Mouse (Mus musculus): ENCODE measurements around the gene Uroc1.

Gene Uroc1

DNA sequence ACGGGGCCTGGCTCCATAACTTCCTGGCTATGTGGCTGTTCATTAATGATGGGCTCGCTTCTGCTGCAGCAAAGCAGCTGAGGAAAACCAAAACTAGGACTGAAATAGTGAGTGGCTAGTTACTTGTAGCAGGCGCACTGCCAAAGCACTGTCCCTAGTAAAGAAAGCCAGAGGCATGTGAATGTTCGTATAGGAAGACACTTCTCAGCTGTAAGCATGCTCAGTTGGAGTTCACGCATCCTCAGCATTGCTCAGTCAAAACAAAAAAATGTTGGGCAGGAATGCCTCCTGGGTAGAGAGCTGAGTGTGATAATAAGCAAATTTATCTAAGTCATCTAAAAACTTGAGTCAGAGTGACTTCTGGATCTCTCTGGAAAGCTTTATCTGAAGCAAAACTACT, 25.1 kb downstream of the Uroc1 start:
- no peak for DNase-seq (ENCODE audit: low spot score)

DNA sequence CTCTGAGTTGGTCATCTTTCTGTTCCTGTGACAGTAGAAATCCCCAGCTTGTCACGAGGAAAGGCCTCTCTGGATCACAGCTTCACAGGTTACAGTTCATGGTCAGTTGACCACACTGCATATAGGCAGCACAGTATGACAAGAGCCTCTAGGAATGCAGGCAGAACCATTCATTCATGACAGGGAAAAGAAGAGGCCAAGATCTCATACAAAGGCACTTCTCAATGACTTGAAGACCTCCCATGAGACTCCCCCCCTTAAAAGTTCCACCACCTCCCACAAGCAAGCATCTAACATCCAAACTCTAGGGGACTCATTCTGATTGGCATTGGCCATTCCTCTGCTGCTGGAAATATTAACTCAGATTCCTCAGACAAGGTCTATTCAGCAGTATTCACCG, 26.4 kb downstream of the Uroc1 start:
- no peak for DNase-seq (ENCODE audit: low spot score)

DNA sequence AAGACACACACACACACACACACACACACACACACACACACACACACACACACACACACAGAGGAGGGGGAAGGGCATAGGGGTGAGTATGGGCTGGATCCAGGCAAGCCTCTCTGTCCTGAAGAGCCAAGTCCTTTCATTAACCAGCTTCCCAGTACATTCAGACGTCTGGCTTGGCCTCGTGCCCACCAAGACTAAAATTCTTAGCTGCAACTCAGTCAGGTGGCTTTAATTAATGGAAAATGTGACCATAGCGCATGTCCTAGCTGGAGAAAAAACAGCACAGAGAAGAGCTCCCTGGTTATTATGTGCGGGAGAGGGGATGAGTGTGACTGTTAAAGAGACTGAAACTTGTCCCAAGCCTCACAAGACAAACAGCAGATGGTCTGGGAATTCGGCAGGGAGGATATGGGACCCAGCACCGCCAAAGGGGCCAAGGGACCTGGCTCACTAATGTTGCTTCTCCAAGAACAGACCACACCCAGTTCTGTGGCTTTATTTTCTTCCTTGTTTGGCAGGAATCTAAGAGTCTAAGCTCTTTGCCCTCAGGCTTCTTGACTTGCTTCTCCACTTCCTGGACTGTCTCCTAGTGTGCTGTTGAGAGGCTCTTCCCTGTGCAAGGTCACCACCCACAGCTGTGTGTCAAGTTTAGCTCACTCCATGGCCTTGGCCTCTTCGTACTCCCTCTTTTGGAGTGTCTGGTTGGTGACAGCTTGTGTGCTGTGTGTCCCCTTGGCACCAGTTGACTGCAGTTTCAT, 27.1 kb downstream of the Uroc1 start:
- peak; percentile 86 for DNase-seq (ENCODE audit: low spot score)

DNA sequence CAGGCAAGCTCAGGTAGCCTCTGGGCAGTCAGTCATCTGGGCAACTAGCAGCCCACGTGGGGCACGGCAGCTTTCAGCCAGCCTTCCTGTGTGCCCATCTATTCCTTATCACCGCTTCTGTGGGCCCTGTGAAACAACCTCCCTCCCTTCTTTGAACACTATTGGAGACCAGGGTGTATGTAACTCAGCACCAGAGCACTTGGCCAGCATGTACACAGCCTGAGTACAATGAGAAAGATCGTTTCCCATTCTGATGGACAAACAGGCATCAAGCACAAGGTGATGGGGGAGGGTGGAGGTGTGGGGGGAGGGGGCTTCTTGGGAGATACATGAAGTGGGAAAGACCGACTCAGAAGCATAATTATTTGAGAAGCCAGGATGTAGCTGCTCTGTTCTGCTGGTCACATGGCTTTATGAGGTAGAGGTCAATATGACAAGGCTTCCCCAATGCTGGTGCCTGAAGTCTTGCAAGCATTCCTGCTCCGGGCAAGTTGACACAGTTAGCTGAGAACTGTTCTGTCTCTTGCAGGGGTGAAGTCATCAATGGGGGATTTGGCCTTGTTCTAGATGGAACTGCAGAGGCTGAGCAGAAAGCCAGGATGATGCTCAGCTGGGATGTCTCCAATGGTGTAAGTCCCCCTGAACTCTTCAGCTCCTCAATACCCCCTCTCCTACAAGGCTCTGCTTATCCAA, 28.0 kb downstream of the Uroc1 start:
- DNase-seq (ENCODE audit: low spot score) = no peak

DNA sequence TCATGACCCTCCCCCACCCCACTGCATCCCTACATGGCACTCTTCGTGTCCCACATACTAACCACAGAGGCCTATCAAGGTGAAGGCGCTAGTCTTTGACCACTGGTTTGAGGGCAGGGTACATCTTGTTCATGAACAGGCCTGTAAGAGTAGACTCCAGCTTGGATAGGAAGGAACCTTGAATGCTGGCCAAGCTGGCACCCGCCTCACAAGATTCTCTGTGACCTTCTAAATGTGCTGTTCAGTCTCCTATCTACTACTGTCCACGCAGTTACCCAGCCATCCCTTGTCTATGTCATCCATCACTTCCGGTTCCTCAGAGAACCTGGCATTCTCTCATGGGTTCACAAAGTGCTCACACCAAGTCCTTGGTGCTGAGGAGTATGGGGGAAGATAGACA, 30.2 kb downstream of the Uroc1 start:
- no peak for DNase-seq (ENCODE audit: low spot score)

DNA sequence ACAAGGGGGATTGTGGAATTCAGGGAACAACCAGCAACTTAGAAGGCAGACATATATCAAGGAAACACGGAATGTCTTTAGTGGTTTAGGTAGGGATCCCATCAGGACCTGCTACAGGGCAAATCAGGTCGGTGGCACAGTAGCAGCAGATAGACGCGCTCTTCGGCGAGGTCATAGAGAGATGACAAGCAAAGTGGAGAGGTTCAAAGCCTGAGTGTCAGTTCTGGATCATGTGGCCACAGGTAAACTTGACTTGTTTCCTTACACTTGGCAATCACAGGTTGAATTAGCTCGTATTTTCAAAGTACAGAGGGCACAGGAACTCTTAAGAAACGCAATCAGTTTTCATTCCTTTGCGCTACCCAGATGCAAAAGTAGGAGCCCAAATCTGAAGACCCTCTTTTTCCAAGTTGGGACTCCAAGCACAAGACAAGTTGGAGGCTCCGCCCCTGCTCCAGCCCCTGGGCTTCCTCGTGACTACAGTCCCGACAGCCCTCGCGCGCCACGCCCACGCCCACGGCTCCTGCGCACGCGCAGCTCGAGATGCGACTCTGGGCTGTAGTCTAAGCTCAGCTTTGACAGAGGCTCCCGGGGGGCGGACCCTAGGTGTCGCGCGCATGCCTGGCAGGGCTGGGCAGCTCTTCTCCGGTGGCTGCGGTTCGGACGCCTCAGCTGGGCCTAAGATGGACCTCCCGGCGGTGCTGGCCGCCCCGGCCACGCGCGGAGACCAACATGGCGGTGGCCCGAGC, 36.1 kb downstream of the Uroc1 start, which contains the start of gene Zxdc:
Zxdc (plus strand) TSS at position 517 of the 749 bp plus-strand sequence.
- DNase-seq (ENCODE audit: low spot score) = peak; percentile 97

DNA sequence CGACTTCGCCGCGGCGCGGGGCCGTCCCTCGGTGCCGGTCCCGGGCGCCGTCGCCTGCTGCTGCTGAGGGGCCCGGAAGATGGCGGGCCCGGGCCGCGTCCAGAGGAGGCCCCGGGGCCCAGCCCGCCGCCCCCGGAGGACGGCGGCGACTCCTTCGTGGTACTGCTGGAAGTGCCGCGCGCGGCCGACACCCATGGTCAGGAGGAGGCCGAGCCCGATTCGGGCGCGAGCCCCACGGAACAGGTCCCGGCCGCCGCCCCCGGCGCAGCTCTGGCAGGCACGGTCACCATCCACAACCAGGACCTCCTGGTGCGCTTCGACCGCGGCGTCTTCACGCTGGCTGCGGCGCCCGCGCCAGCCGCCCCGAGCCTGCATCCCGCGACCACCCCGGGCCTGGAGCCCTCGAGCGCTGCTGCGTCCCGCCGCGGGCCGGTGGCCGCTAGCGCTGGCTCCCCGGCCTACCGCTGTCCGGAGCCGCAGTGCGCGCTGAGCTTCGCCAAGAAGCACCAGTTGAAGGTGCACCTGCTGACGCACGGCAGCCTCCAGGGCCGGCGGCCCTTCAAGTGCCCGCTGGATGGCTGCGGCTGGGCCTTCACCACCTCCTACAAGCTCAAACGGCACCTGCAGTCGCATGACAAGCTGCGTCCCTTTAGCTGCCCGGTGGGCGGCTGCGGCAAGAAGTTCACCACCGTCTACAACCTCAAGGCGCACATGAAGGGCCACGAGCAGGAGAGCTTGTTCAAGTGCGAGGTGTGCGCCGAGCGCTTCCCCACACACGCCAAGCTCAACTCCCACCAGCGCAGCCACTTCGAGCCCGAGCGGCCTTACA, 36.9 kb downstream of the Uroc1 start:
- peak; percentile 45 for DNase-seq (ENCODE audit: low spot score)

DNA sequence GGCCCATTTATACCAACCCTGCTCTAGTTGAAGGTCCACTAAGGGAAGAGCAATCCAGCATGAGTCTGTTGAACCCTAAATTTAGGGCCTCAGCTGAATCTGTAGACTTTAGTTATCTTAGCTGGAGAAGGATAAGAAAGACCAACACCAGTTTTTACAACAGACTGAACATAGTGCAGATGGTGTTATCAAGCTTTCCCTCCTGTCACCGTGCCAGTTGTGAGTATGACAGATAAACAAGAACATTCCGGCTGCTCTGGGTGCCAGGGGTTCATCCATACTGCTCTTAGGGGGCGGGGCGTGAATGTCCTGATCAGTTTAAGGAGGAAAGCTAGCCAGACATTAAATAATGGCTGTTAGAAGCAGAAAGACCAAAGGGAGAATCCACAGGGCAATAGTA, 41.6 kb downstream of the Uroc1 start:
- DNase-seq (ENCODE audit: low spot score) = no peak

DNA sequence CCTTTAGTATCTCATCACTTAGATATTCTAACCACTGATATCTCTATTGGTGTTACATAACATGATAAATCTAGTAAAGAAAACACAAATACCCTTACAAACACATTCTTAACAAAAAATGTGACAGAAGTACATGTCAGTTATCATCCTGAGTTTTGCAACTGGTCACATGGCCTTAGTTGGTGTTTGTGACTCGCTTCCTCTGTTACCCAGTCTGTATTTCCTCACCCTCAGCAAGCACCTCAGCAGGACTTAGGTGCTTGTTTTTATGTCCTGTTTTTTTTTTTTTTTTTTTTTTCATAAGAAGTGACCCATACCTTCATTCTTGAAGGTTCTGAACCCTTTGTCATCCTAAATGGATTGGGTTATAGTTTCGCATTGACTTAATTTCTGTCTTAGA, 44.6 kb downstream of the Uroc1 start:
- DNase-seq (ENCODE audit: low spot score) = no peak

DNA sequence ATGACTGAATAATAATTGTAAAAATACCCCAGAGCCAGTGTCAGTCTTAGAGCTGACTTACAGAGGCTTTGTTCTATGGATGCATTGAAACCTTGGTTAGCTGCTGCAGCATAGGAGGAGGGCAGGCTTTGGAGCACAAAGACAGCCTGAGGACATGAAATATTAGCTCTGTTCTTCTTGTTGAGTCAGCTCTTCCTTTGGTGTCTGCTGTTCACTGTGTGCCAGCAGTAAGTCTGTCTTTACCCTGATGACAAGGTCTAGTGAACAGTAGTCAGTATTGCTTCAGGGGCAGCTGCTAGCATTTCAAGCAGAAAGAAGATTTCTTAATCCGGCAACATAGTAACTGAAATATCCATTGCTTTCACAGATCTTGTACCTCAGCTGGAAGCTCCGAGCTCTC, 48.4 kb downstream of the Uroc1 start:
- no peak for DNase-seq (ENCODE audit: low spot score)

DNA sequence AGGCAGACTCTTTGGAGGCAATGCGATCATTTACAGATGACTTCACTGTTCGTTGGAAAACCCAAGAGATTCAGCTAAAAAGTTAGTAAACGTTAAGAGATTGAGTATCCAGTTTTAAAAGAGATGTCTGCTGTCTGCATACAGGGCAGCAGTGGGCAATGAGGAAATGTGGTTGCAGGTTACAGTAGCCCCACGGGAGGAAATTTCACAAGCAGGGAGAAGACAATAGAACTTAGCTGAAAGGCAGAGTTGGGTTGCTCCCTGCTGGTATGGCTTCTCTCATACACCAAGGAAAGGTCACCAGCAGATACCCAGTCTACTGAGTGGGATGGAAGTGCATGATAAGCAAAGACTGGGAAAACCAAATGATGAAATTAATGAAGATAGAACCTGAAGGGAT, 57.5 kb downstream of the Uroc1 start:
- no peak for DNase-seq (ENCODE audit: low spot score)

DNA sequence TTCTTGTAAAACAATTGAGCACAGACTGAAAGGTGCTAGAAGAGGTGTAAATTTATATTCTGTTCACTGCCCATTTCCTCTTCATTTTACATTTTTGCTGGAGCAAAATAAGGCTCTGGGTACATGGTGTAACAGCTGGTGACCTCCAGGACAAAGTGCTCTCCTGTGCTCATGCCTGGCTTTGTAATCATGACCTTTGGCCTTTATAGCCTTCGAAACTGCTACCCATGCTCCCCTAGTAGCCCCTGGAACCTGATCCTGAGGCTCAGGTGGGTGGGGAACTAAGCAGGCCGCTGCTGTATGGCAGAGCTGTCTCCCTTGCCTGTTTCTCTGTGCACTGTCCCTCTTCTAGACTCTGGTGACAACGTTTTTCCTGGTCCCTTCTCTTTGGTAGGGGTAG, 60.9 kb downstream of the Uroc1 start:
- no peak for DNase-seq (ENCODE audit: low spot score)

DNA sequence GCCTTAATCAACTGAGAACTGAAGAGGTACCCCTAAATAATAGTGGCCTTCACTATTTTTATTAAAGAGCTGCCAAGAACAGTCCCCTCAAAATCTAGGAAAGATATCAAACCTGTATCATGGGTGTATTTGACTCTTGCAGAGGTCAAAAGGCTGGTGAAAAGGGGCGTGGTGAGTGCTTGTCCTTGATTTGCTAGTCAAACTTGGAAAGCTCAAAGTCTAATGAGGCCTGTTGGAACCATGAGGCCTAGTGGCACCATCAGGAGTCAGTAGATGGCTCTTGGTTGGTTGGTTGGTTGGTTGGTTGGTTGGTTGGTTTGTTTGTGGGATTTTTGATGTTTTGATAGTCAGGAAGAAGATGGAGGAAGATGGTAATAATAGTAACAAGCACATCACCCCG, 62.7 kb downstream of the Uroc1 start:
- no peak for DNase-seq (ENCODE audit: low spot score)

DNA sequence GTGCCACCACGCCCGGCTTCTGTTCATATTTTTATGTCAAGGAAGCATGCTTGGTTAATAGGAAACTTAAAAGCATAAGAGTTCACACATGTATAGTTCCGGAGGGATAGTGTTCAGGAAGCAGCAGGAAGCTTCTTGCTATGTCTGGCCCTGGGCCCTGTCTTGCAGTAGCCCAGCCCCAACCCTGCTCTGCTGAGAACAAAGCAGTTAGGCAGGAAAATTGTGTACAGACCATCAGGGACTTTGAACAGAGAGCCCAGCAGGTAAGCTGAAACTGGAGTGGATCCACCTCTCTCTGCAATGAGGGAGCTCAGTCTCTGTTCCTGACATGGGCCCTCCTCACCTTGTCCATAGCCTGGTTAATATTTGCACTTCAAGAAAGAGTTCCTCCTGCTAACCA, 64.2 kb downstream of the Uroc1 start:
- DNase-seq (ENCODE audit: low spot score) = no peak

DNA sequence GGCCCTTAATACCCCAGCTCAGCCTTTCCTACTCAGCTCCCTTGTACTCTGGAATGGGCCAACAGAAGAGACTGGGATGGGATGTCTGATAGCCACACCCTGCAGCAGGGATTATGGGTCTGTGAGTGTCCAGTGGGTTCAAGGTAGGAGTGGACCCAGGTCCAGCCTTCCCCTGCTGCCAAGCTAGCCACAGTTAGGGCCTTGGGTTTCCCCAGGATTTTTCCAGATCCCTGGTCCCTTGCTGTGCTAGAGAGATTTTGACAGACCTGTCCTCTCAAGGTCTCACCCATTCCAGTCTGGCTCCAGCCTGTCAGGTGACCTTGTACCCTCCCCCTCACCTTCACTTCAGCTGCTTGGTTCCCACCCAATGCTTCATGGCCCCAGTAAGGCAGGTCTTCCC, 75.5 kb downstream of the Uroc1 start:
- DNase-seq (ENCODE audit: low spot score) = no peak

DNA sequence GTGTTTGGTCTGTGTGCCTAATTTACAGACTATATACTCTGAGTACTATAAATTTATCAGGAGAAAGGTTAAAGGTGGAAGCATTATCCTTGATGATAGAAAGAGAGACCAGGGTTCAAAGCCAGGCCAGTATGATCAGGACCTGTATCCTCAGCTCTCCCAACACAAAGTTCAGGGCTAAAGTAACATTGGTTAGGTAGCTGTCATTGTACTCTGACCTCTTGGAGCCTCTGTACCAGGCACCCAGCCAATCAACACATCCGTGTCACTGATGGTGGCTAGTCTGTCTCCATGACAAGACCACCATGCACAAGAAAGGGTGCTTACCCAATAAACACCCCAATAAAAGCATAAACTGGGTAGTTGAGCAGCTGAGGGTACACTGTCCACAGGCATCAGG, 77.9 kb downstream of the Uroc1 start:
- DNase-seq (ENCODE audit: low spot score) = no peak

DNA sequence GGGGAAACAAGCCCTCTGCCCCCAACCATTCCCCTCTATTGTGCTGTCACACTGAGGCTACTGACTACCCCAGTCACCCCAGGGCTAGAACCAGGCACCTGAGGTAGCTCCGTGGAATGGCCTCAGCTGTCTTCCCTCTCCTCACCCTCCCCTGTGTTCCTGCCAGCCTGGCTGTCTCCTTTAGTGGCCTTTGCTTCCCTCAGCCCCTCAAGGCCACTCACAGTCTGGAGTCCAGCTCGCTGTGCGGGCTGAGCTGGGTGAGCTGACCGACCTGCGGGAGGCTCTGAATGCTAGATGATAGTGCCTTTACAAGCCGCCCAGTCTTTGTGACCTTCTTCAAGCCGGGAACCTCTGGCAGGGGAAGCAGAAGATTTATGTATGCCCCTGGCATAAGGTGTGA, 78.8 kb downstream of the Uroc1 start:
- no peak for DNase-seq (ENCODE audit: low spot score)

Measured in MN1 (cell line).